Mouse (Mus musculus): ENCODE data around the gene Tox2.

Gene Tox2

DNA sequence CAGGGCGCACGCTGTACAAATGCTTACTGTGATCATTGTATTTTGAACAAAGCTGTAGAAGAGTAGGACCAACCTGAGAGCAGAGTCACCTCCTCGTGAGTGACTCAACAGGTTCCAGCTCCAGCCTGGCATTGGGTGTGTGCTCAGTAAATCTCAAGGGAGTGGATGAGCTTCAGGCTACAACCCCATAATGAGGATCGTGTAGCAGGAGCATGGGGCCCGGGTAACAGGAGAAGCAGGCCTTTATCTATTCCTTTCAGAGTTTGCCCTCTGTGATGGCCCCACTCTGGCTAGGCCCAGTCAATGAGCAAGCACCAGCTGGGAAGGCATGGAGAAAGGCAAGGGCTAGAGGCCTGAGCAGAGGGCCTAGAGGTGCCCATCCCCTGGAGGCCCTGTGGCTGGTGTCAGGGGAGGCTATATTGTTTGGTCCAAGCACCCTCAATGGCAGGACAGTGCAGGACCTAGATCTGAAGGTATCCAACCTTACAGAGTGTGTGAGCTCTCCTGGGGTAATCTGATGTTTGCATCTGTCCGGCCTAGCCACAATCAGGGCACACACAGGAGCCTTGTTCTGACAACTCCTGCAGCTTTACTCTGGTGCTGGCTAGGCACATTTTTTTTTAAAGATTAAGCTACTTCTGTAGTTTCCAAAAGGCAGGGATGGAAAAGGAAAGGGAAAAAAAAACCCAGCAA, 58.6 kb downstream of the Tox2 start:
- no peak for DNase-seq

DNA sequence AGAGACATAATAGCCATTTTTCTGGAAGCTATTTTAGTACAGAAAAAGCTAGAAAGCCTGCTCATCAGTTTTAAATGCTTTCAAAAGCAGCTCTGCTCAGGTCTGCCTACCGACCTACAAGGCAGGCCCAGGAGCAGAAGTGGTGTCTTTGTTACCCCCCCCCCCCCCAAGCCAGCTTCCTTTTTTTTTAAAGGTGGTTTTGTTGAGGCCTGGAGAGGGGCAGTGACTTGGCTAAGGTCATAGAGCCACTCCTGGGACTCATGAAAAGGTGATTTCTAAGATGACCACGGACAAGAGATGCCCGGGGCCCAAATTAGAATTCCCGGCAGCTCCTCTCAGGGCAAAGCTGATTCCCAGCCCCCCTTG, 59.1 kb downstream of the Tox2 start:
- no peak for DNase-seq

GRCm38 (mm10) chr2:163267097-163267496, 64.2 kb downstream of the Tox2 start:
- DNase-seq = no peak

DNA sequence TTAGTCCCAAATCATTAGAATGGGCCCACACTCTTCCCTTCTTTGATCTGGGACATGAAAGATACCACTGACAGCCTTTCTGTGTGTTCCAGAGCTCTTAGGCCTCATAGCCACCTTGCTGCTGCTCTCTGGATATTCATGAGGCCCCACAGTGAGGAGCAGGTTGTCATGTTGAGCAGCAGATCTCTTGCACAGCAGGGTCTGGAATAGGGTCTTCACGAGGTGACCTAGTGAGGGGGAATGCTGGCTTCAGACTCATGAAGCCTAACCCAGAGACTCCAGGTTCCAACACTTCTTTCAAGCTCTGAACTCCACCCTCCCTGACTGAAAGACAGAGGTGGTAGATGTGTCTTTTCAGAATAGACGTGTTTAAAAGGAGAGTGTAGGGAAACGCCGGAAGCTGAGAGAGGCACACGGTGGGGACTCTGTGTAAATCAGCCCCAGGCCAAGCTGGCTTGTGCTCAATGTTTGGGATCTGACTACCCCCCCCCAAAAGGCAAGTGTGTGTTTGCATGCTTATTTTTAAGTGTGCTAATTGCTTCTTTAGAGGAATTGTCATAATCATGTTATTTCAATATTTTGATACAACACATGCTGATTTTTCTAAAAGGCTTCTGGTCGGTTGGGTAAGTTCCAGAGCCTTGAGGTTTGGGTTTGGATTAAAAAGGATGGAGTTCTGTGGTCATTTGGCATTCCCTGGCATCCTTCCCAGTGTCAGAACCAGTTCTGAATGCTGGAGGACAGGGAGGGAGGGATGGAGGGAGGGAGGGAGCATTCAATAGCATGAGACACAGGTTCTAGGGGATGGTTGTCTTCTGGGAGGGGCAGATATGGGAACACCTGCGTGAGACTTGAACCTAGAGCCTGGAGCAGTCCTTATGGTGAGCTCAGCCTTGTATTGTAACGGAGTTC, 68.9 kb downstream of the Tox2 start:
- no peak for DNase-seq

DNA sequence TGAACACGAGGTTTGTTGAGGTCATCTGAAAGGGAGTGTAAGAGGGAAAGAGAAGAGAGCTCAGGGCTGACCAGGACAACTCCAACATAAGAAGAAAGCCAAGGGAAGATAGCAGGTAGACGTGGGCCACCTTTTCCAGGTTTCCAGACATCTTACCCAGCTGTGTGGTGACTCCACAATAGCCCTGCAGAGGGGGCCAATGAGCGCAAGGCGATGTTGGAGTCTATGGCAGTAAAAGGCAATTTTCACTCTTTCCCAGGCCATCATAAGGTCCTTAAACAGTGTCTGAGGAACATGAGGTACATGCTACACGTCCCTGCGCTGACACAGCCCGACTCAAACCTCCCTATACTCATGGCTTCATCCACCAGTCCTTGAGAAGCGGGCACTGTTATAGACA, 70.9 kb downstream of the Tox2 start:
- no peak for DNase-seq

GRCm38 (mm10) chr2:163275986-163276385, 73.1 kb downstream of the Tox2 start:
- DNase-seq = no peak

DNA sequence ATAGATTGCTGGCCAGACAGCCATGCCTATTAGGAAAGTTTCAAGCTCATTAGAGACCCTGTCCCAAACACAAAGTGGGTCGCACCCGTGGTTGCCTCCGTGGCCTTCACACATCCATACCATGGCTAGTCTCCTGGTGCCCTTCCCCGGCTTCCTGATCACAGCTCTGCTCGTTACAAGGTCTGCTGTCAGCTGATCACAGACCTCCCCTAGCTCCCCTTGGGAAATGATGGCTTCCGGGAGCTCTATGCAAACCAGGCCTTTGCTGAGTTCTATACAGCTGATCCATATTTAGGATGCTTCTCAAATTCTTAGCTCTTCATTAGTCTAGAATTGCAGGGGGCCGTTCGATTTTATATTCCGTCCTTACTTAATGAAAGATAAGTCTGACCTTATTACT, 75.1 kb downstream of the Tox2 start:
- DNase-seq = no peak

DNA sequence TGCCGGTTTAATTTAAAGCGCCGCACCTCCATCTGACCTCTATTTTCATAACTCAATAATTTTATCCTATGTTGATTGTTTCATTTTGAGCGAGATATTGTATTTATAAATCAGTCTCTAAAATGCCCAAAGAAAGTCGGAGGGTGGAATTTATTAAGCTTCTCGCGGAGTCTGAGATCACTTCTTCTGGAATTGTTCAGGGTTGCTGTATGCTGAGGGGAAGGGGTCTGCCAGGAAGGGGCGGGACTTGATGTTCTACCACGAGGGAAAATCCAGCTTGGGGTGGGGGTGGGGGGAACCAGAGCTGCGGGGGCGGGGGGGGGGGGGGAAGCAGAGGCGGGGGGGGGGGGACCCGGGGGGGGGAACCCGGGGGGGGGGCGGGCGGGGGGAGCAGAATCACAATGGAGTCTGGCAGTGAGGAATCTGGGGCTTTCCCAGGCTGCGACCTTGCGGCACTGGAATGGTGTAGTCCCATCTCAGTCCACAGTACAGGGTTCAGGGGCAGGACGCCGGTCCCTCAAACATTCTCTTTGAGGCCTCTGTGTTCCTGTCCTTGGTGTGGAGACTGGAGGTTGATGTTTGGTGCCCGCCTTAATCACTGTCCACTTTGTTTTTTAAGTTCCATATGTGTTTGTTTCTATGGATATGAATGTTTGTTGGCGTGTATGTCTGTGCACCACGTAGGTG, 77.9 kb downstream of the Tox2 start:
- DNase-seq = no peak

- DNase-seq = no peak
Observed at GRCm38 (mm10) chr2:163284856-163285255, 81.9 kb downstream of the Tox2 start.

- no peak for DNase-seq
Observed at GRCm38 (mm10) chr2:163285335-163285734, 82.4 kb downstream of the Tox2 start.

DNA sequence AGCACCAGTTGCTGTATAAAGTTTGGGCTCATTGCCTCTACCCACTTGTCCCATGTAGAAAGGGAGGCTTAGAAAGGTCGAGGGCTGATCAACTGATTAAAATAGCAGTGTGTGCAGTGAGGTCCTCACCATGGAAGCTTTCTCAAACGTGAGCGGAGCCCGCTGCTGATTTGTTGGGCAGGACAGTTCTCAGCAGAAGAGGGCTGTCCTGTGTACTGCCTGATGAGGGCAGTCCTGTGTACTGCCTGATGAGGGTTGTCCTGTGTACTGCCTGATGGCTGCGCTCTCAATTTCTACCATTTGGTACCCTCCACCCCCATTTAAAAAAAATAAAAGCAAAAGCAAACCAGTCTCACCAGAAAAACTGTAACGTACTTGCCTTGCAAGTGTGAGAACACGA, 82.8 kb downstream of the Tox2 start:
- DNase-seq = no peak

- DNase-seq = peak; percentile 21
Observed at GRCm38 (mm10) chr2:163288881-163289379, 86.0 kb downstream of the Tox2 start.

GRCm38 (mm10) chr2:163296999-163297630, 94.2 kb downstream of the Tox2 start:
- DNase-seq = no peak

- no peak for DNase-seq
Observed at GRCm38 (mm10) chr2:163300069-163301060, 97.4 kb downstream of the Tox2 start.

DNA sequence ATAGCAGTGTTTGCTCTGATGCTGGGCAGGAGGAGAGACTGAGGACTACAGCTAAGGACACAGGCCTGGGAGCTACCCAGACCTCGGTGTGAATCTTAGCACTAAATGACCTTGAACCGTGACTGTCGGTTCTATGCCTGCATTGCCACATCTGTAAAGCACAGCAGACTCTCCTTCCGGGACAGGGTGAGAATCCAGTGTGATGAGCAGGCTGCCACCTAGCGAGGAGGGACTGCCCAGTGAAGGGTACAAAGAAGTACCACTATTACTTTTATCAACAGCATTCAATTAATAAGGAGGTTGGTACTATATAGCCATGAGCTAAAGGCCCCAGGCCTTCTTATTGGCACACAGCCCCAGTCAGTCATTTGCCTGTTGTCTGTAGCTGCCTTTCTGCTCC, 98.7 kb downstream of the Tox2 start:
- no peak for DNase-seq

DNA sequence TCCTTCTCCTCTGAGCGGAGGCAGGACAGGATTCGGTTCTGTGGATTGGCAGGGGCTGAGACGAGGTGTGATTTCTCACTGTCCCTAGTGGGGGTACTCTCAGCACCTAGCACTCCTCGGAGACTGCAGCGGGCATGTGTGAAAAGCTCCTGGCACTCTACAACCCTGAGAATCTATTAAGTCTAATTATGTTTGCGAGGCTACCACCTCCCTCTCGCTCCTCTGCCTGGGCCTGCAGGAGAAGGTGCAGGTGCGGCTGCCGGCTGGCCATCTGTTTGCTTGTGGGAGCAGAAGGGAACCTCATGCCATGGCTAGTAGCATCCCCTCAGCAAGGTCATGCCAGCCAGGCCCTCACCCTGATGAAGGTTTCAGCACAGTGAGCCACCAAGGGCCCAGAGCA, 100.1 kb downstream of the Tox2 start:
- DNase-seq = peak; percentile 27

DNA sequence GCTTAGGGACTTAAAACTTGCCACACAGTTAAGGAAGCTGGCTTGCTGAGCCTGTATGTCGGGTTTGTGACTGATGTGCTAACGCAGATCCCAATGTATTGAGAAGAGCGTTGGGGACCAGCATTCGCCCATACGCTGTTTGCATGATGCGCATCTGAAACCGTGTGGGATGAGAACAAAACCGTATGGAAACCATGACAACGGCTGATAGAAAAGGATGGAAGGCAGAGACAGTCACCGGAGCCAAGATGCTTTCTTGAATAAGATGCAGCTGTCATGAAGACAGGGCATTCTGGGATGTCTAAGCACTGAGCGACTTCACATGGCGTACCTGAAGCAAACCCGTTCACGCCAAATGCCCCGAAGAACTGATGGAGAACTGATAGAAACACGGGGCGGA, 106.5 kb downstream of the Tox2 start:
- DNase-seq = peak; percentile 56

- DNase-seq = no peak
Observed at GRCm38 (mm10) chr2:163310163-163310688, 107.3 kb downstream of the Tox2 start.

DNA sequence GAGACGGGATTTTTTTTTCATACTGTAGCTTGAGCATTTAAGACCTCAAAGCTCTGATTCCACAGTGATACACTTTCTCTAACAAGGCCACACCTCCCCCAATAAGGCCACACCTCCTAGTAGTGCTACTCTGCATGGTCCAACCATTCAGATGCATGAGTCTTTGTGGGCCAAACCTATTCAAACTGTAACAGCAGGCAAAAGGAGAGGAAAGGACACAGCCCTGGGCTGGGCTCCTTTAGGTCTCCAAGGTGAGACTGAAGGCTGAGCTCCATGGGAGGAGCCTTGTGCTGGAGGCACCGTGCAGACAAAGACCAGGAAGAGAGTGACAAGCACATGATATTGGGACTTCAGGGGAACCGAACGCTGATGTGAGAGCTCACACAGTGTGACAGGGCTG, 114.4 kb downstream of the Tox2 start:
- DNase-seq = no peak

DNA sequence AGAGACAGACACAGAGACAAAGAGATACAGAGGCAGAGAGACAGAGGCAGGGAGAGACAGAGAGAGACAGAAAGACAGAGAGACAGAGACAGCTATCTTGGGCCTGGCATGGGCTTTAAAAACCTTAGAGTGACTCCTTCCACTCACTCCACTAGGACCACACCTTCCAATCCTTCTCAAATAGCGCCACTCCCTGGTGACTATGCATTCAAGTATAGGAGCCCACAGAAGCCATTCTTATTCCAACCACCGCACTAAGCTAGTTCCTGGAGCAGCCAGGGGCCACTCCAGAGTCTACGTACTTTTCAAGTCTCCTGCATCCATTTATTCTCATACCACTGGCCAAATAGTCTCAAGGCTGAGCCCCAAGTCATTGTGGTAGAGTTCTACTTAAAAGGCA, 115.9 kb downstream of the Tox2 start:
- DNase-seq = no peak

DNA sequence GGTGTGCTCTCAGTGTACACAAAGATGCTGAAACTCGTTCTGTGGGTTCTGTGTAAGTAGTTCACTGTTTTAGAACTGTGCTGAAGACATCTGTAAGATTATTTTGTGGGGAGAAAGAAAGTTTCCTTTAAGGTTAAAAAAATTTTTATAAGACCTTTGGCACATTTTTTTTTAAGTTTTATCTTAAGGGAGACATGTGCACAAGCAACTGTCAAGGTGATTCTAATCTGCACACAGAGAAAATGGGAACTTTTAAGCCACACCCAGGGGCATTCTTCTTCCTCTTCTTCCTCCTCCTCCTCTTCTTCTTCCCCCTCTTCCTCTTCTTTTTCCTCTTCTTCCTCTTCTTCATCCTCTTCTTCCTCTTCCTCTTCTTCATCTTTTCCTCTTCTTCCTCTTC, 120.2 kb downstream of the Tox2 start:
- DNase-seq = no peak

DNA sequence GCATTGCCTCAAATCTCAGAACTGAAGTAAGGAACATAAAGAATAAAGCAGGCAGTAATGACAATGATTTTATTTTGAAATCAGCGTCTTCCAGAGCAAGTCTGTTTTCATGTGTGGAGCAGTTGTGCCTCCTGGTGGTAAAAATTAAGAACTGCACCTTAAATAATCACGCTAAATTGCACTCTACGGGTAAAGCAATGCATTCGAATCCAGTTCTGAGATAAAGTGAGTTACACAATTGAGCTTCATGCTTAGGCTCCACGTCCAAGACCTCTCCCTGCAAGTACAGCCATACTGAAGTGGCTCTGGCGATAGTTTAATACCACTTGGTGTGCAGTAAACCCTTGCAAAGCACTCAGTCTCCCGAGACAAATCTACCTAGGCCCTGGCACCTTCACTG, 127.8 kb downstream of the Tox2 start:
- peak; percentile 48 for DNase-seq

Measured in right cerebral cortex, adult 18-20 months (tissue).